Mouse (Mus musculus): ENCODE data around the gene Zfp865. TPM values are rescaled to one million over a fixed set of nuclear protein-coding genes. Genes with fewer than 3 reads are reported as not detected.
A peak's percentile ranks its signal among the peaks of the same experiment; 100 is the strongest.
"Not testable (repeated sequence)": the region's sequence is repeated elsewhere in the genome, so short reads cannot be mapped to it uniquely, and the experiment has no call there.

Gene Zfp865
- total RNA-seq, 2 experiments from 2014 or later, result 43.8 to 45.9 TPM

DNA sequence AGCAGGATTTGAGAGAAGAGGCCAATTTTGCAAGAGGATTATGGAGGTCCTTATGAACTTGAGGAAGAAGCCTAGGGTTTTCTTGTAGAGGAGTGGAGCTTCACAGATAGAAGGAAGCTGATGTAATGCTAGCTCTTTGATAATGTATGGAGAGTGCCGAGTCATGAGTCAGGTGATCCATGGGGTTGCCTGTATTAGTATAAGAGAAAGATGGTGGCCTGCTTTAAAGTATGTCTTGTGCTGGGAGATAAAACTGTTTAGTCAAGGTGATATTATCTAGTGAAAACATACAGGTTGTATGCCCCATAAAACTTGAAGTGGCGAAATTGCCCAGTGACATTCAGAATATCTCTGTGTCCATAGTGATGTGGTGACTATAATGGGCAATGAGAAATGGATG, 56.8 kb downstream of the Zfp865 start:
- no peak for DNase-seq
- intact Hi-C loops (cut with DNase I), result no loop called here

DNA sequence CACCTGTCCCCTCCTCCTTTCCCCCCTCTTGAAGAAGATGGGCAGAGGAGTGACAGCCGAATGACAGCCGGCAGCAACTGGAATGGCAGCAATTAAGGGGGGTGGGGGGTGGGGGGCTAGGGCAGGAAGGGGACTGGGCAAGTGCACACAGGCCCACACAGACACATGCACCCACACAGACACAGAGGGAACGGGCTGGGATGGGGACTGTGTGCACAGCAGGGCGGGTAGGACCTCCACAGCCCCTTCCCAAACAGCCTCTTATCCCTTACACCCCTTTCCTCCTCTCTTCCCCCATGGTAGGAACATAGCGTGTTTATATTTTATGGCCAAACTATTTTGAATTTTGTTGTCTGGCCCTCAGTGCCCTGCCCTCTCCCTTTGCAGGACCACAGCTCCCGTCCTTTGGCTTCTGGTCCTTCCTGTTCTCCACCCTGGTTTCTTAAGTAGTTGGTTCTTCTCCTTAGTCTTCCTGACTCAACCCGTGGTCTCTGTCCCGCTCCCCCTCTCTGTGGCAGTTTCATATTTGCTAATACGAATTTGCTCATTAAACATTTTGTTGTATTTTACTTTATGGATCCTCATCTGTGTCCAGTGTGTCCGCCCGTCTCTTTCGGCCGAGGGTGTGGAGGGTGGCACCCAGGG, 59.3 kb downstream of the Zfp865 start:
- intact Hi-C loops (cut with DNase I); DNase-seq: not testable (repeated sequence)

GRCm38 (mm10) chr7:5080010-5080751, 60.0 kb downstream of the Zfp865 start, which contains the start of gene Epn1:
Epn1 (plus strand) TSS chr7:5080235.
- intact Hi-C loops (cut with DNase I), result no loop called here
- DNase-seq, result peak; percentile 97

GRCm38 (mm10) chr7:5080815-5081214, 60.6 kb downstream of the Zfp865 start:
- intact Hi-C loops (cut with DNase I), result no loop called here
- no peak for DNase-seq

- intact Hi-C loops (cut with DNase I), result no loop called here
- DNase-seq, result no peak
Measured at GRCm38 (mm10) chr7:5081241-5081640, 61.1 kb downstream of the Zfp865 start.

GRCm38 (mm10) chr7:5081939-5082338, 61.8 kb downstream of the Zfp865 start:
- no peak for DNase-seq
- intact Hi-C loops (cut with DNase I), result no loop called here

- DNase-seq, result no peak
- intact Hi-C loops (cut with DNase I), result no loop called here
Measured at GRCm38 (mm10) chr7:5083325-5084105, 63.3 kb downstream of the Zfp865 start.

DNA sequence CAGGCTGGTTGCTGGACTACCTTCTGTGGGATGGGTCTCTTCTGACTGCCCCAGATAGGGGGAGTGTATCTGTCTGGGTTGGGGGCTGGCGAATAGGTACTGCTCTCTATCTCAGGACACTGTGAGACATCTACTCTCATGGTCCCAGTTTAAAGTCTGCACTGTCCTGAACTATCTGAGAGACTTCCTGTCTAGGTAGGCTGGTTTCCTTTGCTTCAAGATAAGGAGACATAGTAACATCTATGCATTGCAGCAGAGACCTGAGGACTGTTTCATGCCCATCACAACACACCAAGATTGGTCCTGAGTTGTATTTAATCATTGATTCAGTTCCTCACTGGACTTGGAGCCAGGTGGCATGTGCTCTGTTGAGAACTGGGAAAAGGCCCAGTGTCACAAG, 65.3 kb downstream of the Zfp865 start:
- DNase-seq, result no peak
- intact Hi-C loops (cut with DNase I), result no loop called here

Other genes with a start within 250 kb of the Zfp865 start
- gene Fam71e2, start 249.1 kb upstream of the Zfp865 start, total RNA-seq (2021), result not detected
- 1 to 10 TPM in 1 of 2 experiments, under 1 TPM in 1; 0.82 to 1.2 TPM for gene Il11, start 237.5 kb upstream of the Zfp865 start, total RNA-seq (2021)
- gene Tmem190, start 237.4 kb upstream of the Zfp865 start, total RNA-seq (2021), result not detected
- gene Tmem238, start 230.7 kb upstream of the Zfp865 start, total RNA-seq (2021), result 1 to 10 TPM; 5.5 to 6.0 TPM
- gene Rpl28, start 227.5 kb upstream of the Zfp865 start, total RNA-seq (2021), result 100 to 1,000 TPM; 603 to 645 TPM
- 100 to 1,000 TPM; 176 to 203 TPM for gene Ube2s, start 207.8 kb upstream of the Zfp865 start, total RNA-seq (2021)
- 100 to 1,000 TPM; 112 to 126 TPM for gene Shisa7, start 175.7 kb upstream of the Zfp865 start, total RNA-seq (2021)
- gene Isoc2b, start 150.1 kb upstream of the Zfp865 start, total RNA-seq (2021), result 1 to 10 TPM; 1.2 to 1.9 TPM
- gene Isoc2a, start 143.2 kb upstream of the Zfp865 start, total RNA-seq (2021), result 1 to 10 TPM; 6.2 to 6.5 TPM
- under 1 TPM; 0.50 to 0.74 TPM for gene Gm36210, start 113.9 kb upstream of the Zfp865 start, total RNA-seq (2021)
- gene Zfp628, start 105.2 kb upstream of the Zfp865 start, total RNA-seq (2021), result 10 to 100 TPM; 21.1 to 21.4 TPM
- gene Nat14, start 98.3 kb upstream of the Zfp865 start, total RNA-seq (2021), result 10 to 100 TPM; 50.8 to 51.5 TPM
- gene Ssc5d, start 94.6 kb upstream of the Zfp865 start, total RNA-seq (2021), result 1 to 10 TPM; 3.1 to 3.6 TPM
- gene Sbk2, start 56.0 kb upstream of the Zfp865 start, total RNA-seq (2021), result not detected
- gene Sbk3, start 49.2 kb upstream of the Zfp865 start, total RNA-seq (2021), result 1 to 10 TPM; 1.4 to 1.5 TPM
- 10 to 100 TPM; 58.7 to 61.7 TPM for gene Zfp579, start 24.2 kb upstream of the Zfp865 start, total RNA-seq (2021)
- gene Zfp524, start 6.0 kb upstream of the Zfp865 start, total RNA-seq (2021), result 1 to 10 TPM; 3.9 to 5.0 TPM
- 10 to 100 TPM; 28.0 to 31.4 TPM for gene Fiz1, start 5.7 kb upstream of the Zfp865 start, total RNA-seq (2021)
- gene Gm44973, start 4.9 kb upstream of the Zfp865 start, total RNA-seq (2021), result not detected
- 10 to 100 TPM; 50.4 to 61.6 TPM for gene Ccdc106, start 177 bp downstream of the Zfp865 start, total RNA-seq (2021)
- not detected for gene 4632433K11Rik, start 13.7 kb downstream of the Zfp865 start, total RNA-seq (2021)
- 1 to 10 TPM; 5.2 to 5.6 TPM for gene Zfp784, start 18.1 kb downstream of the Zfp865 start, total RNA-seq (2021)
- 10 to 100 TPM; 65.0 to 65.4 TPM for gene Zfp580, start 31.2 kb downstream of the Zfp865 start, total RNA-seq (2021)
- 100 to 1,000 TPM; 222 to 229 TPM for gene U2af2, start 41.8 kb downstream of the Zfp865 start, total RNA-seq (2021)
- gene Epn1, start 59.9 kb downstream of the Zfp865 start, total RNA-seq (2021), result 100 to 1,000 TPM; 301 to 316 TPM
- not detected for gene Rfpl4, start 96.6 kb downstream of the Zfp865 start, total RNA-seq (2021)
- not detected for gene Rasl2-9, start 105.6 kb downstream of the Zfp865 start, total RNA-seq (2021)
- not detected for gene Vmn1r55, start 129.3 kb downstream of the Zfp865 start, total RNA-seq (2021)
- not detected for gene Vmn1r56, start 176.4 kb downstream of the Zfp865 start, total RNA-seq (2021)
- gene Vmn1r57, start 198.1 kb downstream of the Zfp865 start, total RNA-seq (2021), result not detected